Mouse (Mus musculus): ENCODE results near the gene Eras.
"Not testable (repeated sequence)": the region's sequence is repeated elsewhere in the genome, so short reads cannot be mapped to it uniquely, and the experiment has no call there.

The Eras gene

GRCm38 (mm10) chrX:7928270-7928790 is at the start of gene Eras:
TSS of gene Eras (minus strand) at chrX:7928607.
- DNase-seq (ENCODE audit: low read depth, low spot score), result no peak

- no peak for DNase-seq (ENCODE audit: low read depth, low spot score)
Observed at GRCm38 (mm10) chrX:7977892-7978291, 49.5 kb upstream of the Eras start, which contains the start of gene Gata1. TSS of gene Gata1 (minus strand) at chrX:7978071.

GRCm38 (mm10) chrX:7971292-7971691 is 42.9 kb upstream of the Eras start:
- DNase-seq (ENCODE audit: low read depth, low spot score), result no peak

GRCm38 (mm10) chrX:7968899-7969298 is 40.5 kb upstream of the Eras start:
- no peak for DNase-seq (ENCODE audit: low read depth, low spot score)

- no peak for DNase-seq (ENCODE audit: low read depth, low spot score)
Observed at GRCm38 (mm10) chrX:7968226-7968625, 39.8 kb upstream of the Eras start.

- no peak for DNase-seq (ENCODE audit: low read depth, low spot score)
Observed at GRCm38 (mm10) chrX:7967596-7968201, 39.3 kb upstream of the Eras start.

- DNase-seq (ENCODE audit: low read depth, low spot score), result no peak
Observed at GRCm38 (mm10) chrX:7966161-7966560, 37.8 kb upstream of the Eras start.

GRCm38 (mm10) chrX:7963829-7964626 is 35.6 kb upstream of the Eras start:
- DNase-seq (ENCODE audit: low read depth, low spot score), result no peak

GRCm38 (mm10) chrX:7958868-7959267 is 30.5 kb upstream of the Eras start:
- DNase-seq (ENCODE audit: low read depth, low spot score), result no peak

GRCm38 (mm10) chrX:7950091-7950490 is 21.7 kb upstream of the Eras start:
- no peak for DNase-seq (ENCODE audit: low read depth, low spot score)

- peak; percentile 97 for DNase-seq (ENCODE audit: low read depth, low spot score)
Observed at GRCm38 (mm10) chrX:7947900-7948492, 19.6 kb upstream of the Eras start.

- peak; percentile 32 for DNase-seq (ENCODE audit: low read depth, low spot score)
Observed at GRCm38 (mm10) chrX:7947108-7947899, 18.9 kb upstream of the Eras start, which contains the start of gene Hdac6. TSS of gene Hdac6 (minus strand) at chrX:7947889.

- DNase-seq (ENCODE audit: low read depth, low spot score), result no peak
Observed at GRCm38 (mm10) chrX:7945618-7946017, 17.2 kb upstream of the Eras start.

- DNase-seq (ENCODE audit: low read depth, low spot score), result peak; percentile 64
Observed at GRCm38 (mm10) chrX:7937667-7938066, 9.3 kb upstream of the Eras start.

GRCm38 (mm10) chrX:7936874-7937273 is 8.5 kb upstream of the Eras start:
- peak; percentile 15 for DNase-seq (ENCODE audit: low read depth, low spot score)

GRCm38 (mm10) chrX:7927116-7927515 is 1.3 kb downstream of the Eras start:
- no peak for DNase-seq (ENCODE audit: low read depth, low spot score)

GRCm38 (mm10) chrX:7926266-7926665 is 2.1 kb downstream of the Eras start:
- no peak for DNase-seq (ENCODE audit: low read depth, low spot score)

- no peak for DNase-seq (ENCODE audit: low read depth, low spot score)
Observed at GRCm38 (mm10) chrX:7922032-7922431, 6.4 kb downstream of the Eras start.

- no peak for DNase-seq (ENCODE audit: low read depth, low spot score)
Observed at GRCm38 (mm10) chrX:7919601-7920383, 8.6 kb downstream of the Eras start, which contains the start of gene Pcsk1n. TSS of gene Pcsk1n (plus strand) at chrX:7919822.

GRCm38 (mm10) chrX:7917960-7918359 is 10.4 kb downstream of the Eras start:
- DNase-seq (ENCODE audit: low read depth, low spot score), result not testable (repeated sequence)

GRCm38 (mm10) chrX:7915669-7916068 is 12.7 kb downstream of the Eras start:
- peak; percentile 24 for DNase-seq (ENCODE audit: low read depth, low spot score)

Measured in 3T3-L1 (cell line).